Mouse (Mus musculus) gastrocnemius, adult 8-10 months (tissue): Measurements from ENCODE around the gene Pelo. TPM values are rescaled to one million over a fixed set of nuclear protein-coding genes. Genes with fewer than 3 reads are reported as not detected.

ENCODE experiments used
- DNase-seq, 2 experiments: peaks; one replicate each; pipeline ENCODE4 v3.0.0; 2022; ENCODE audit warnings: low spot score in 2 of 2
- total RNA-seq, 4 experiments: library from RNA; stranded (reverse); gene quantifications; 2 replicates each; pipeline ENCODE4 v1.2.4; 2022

Pelo gene
- 10 to 100 TPM in 1 of 4 experiments, 1 to 10 TPM in 3; 7.9 to 10.0 (median 9.2) TPM for total RNA-seq

- peak; percentile 95 to 97 for DNase-seq
Measured at GRCm38 (mm10) chr13:115090069-115090976, at the start of gene Pelo. Gene Pelo (minus strand): TSS chr13:115090186.

- DNase-seq = no peak
Measured at GRCm38 (mm10) chr13:115138513-115138912, 48.5 kb upstream of the Pelo start.

- no peak for DNase-seq
Measured at GRCm38 (mm10) chr13:115136761-115137160, 46.8 kb upstream of the Pelo start.

GRCm38 (mm10) chr13:115132435-115132834, 42.4 kb upstream of the Pelo start:
- no peak for DNase-seq

GRCm38 (mm10) chr13:115131381-115131780, 41.4 kb upstream of the Pelo start:
- no peak for DNase-seq

- DNase-seq = no peak
Measured at GRCm38 (mm10) chr13:115130035-115130434, 40.0 kb upstream of the Pelo start.

- DNase-seq = no peak
Measured at GRCm38 (mm10) chr13:115127826-115128225, 37.8 kb upstream of the Pelo start.

- no peak for DNase-seq
Measured at GRCm38 (mm10) chr13:115126534-115126933, 36.5 kb upstream of the Pelo start.

GRCm38 (mm10) chr13:115125130-115125529, 35.1 kb upstream of the Pelo start:
- no peak for DNase-seq

GRCm38 (mm10) chr13:115124521-115124920, 34.5 kb upstream of the Pelo start:
- DNase-seq = no peak

GRCm38 (mm10) chr13:115118756-115119155, 28.8 kb upstream of the Pelo start:
- no peak for DNase-seq

GRCm38 (mm10) chr13:115118195-115118594, 28.2 kb upstream of the Pelo start:
- DNase-seq = no peak

- no peak for DNase-seq
Measured at GRCm38 (mm10) chr13:115116930-115117621, 27.1 kb upstream of the Pelo start.

- DNase-seq = no peak
Measured at GRCm38 (mm10) chr13:115109628-115110027, 19.6 kb upstream of the Pelo start.

GRCm38 (mm10) chr13:115107436-115107835, 17.4 kb upstream of the Pelo start:
- no peak for DNase-seq

- DNase-seq = no peak
Measured at GRCm38 (mm10) chr13:115106183-115106582, 16.2 kb upstream of the Pelo start.

GRCm38 (mm10) chr13:115102754-115103153, 12.8 kb upstream of the Pelo start:
- DNase-seq = no peak

- peak; percentile 58 to 67 for DNase-seq
Measured at GRCm38 (mm10) chr13:115101355-115102191, 11.6 kb upstream of the Pelo start, which contains the start of the genes Gm49395 and Itga1. Gene Gm49395 (minus strand): TSS chr13:115101921. Gene Itga1 (minus strand): TSS chr13:115101964.

GRCm38 (mm10) chr13:115100381-115101177, 10.6 kb upstream of the Pelo start:
- no peak for DNase-seq

- no peak for DNase-seq
Measured at GRCm38 (mm10) chr13:115099381-115099780, 9.4 kb upstream of the Pelo start.

- no peak for DNase-seq
Measured at GRCm38 (mm10) chr13:115098227-115098626, 8.2 kb upstream of the Pelo start.
